Mouse (Mus musculus) limb, embryonic 14.5 days (tissue): ENCODE measurements around the gene Ccr1l1. TPM values are rescaled to one million over a fixed set of nuclear protein-coding genes. Genes with fewer than 3 reads are reported as not detected.

ENCODE experiments used
- ATAC-seq: fragments of 200-750 bp; cut with Nextera tagmentation; 2 replicates; pipeline ENCODE4 v1.8.0; 2017; ENCODE audit warnings: low read depth, moderate number of reproducible peaks, moderate TSS enrichment; ENCODE audit not compliant: low FRiP score
- DNase-seq: peaks from one replicate; pipeline ENCODE4 v3.0.0-alpha.2; 2015; ENCODE audit warnings: low spot score
- H3K27ac ChIP-seq: fragments of 300-500 bp; sonication (generic); replicated peaks from 2 replicates; pipeline ENCODE4 v1.5.1; 2014; ENCODE audit warnings: low read depth, mild to moderate bottlenecking, low read length, moderate library complexity, mixed read lengths
- H3K27me3 ChIP-seq: fragments of 300-500 bp; sonication (generic); 2 replicates; pipeline ENCODE4 v1.6.1; 2014; ENCODE audit warnings: low read length, mixed read lengths; ENCODE audit not compliant: control insufficient read depth, insufficient read depth
- H3K36me3 ChIP-seq: fragments of 300-500 bp; sonication (generic); 2 replicates; pipeline ENCODE4 v1.6.1; 2014; ENCODE audit warnings: mild to moderate bottlenecking, low read length, moderate library complexity, mixed read lengths; ENCODE audit not compliant: control insufficient read depth, insufficient read depth
- H3K4me1 ChIP-seq: fragments of 300-500 bp; sonication (generic); 2 replicates; pipeline ENCODE4 v1.6.1; 2014; ENCODE audit warnings: antibody characterized with exemption, low read length, mixed read lengths; ENCODE audit not compliant: control insufficient read depth, insufficient read depth
- H3K4me2 ChIP-seq: fragments of 300-500 bp; sonication (generic); replicated peaks from 2 replicates; pipeline ENCODE4 v1.6.1; 2014; ENCODE audit warnings: low read depth, mild to moderate bottlenecking, low read length, moderate library complexity; ENCODE audit not compliant: severe bottlenecking
- H3K4me3 ChIP-seq: fragments of 300-500 bp; sonication (generic); replicated peaks from 2 replicates; pipeline ENCODE4 v1.5.1; 2014; ENCODE audit warnings: low read length
- H3K9ac ChIP-seq: fragments of 300-500 bp; sonication (generic); 2 replicates; pipeline ENCODE4 v1.6.1; 2014; ENCODE audit warnings: mild to moderate bottlenecking, low read depth, low read length, moderate library complexity; ENCODE audit not compliant: severe bottlenecking
- H3K9me3 ChIP-seq: fragments of 300-500 bp; sonication (generic); 2 replicates; pipeline ENCODE4 v1.6.1; 2016; ENCODE audit warnings: low read length; ENCODE audit not compliant: control insufficient read depth
- POLR2A ChIP-seq: fragments of 200-500 bp; IDR thresholded peaks from 2 replicates; pipeline ENCODE4 v1.8.0; 2012; ENCODE audit warnings: inconsistent platforms, mild to moderate bottlenecking, moderate library complexity, borderline replicate concordance; ENCODE audit not compliant: insufficient read depth, insufficient read length; ENCODE audit errors: extremely low read depth
- WGBS: fragments of 180-500 bp; shearing (Covaris S2); extraction: QIAGEN DNeasy Blood & Tissue Kit; methylation state at CpG from one replicate; pipeline ENCODE4 v1.1.7; 2014; 5-methylcytosine and 5-hydroxymethylcytosine counted together
- polyA plus RNA-seq, 2 experiments: library from polyadenylated mRNA; depleted of rRNA in 1 of 2; stranded (reverse) in 1 of 2; unstranded in 1 of 2; fragments of >200 nt; fragmentation: Nextera tagmentation in 1 of 2; extraction: Ambion mirVana in 1 of 2; gene quantifications; 2 replicates each; pipeline versions ENCODE4 v1.2.1 to v1.2.3; 2012 to 2014

Gene Ccr1l1
- 0.10 TPM in 1 of 2 replicates, not detected in the other for polyA plus RNA-seq (2012; rRNA removed)
- not detected in 2 replicates for polyA plus RNA-seq (2014; fragmentation: Nextera tagmentation; extraction: Ambion mirVana)

- no peak for ATAC-seq
- DNase-seq: no peak
- TF ChIP-seq POLR2A: no peak
- Histone ChIP-seq H3K27ac (no peak within 1 kb of the TSS), H3K4me2 (no peak within 1 kb of the TSS), H3K4me3 (no peak within 1 kb of the TSS), H3K36me3 (no peaks in the 10 kb centered on the region), H3K9me3 (no peaks in the 10 kb centered on the region), H3K4me1 (no peaks in the 10 kb centered on the region), H3K9ac (no peak within 1 kb of the TSS), H3K27me3 (no peaks in the 10 kb centered on the region)
- 79% methylated on average over 1 of the region's 1 CpGs for WGBS
These were observed at the start of gene Ccr1l1 for GRCm38 (mm10) chr9:123978308-123978707. Gene Ccr1l1 (minus strand): TSS chr9:123978408.

DNA sequence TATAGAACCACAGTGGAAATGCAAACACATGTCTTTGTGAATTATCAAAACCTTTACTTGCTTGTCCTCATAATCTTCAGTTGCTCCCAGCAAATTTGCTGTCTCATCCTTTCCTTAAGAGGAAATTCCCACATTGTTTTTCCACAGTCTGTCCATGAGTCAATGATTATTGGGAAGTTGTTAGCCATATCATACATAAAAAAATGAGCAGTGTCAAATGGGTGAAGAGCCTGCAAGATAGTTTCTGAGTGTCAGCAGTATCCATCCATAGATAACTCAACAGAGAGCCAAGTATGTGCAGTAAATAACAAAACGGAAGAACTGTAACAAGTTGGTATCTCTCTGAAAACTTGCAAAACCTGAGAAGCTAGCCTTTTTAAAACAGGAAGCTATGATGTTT, 43.5 kb upstream of the Ccr1l1 start, which contains the start of gene Ccr3:
Gene Ccr3, plus strand, starts transcription at position 301 of the 400 bp plus-strand sequence.
- Histone ChIP-seq H3K4me3 (no peak within 1 kb of the TSS), H3K9ac (no peak within 1 kb of the TSS), H3K27ac (no peak within 1 kb of the TSS), H3K4me1 (no peaks in the 10 kb centered on the region), H3K27me3 (no peaks in the 10 kb centered on the region), H3K36me3 (no peaks in the 10 kb centered on the region), H3K4me2 (no peak within 1 kb of the TSS), H3K9me3 (no peaks in the 10 kb centered on the region)
- DNase-seq (no peak), ATAC-seq (no peak)
- 86% methylated on average over 1 of the region's 1 CpGs for whole genome bisulfite sequencing
- TF ChIP-seq POLR2A: no peak

- ATAC-seq: no peak
- TF ChIP-seq POLR2A: no peak
These were observed 41.7 kb upstream of the Ccr1l1 start for GRCm38 (mm10) chr9:124019887-124020286.

GRCm38 (mm10) chr9:124016048-124016447, 37.8 kb upstream of the Ccr1l1 start:
- ATAC-seq: no peak
- 60% methylated on average over 2 of the region's 2 CpGs for WGBS
- no peaks in the 10 kb centered on the region for H3K9me3 ChIP-seq

More at GRCm38 (mm10) chr9:124019887-124020286, 41.7 kb upstream of the Ccr1l1 start:
- 92% methylated on average over 3 of the region's 3 CpGs for WGBS
- Histone ChIP-seq H3K27ac (no peak overlapping the region), H3K9me3 (no peaks in the 10 kb centered on the region), H3K27me3 (no peaks in the 10 kb centered on the region), H3K4me3 (no peak overlapping the region), H3K9ac (no peak overlapping the region), H3K4me2 (no peak overlapping the region), H3K4me1 (no peaks in the 10 kb centered on the region), H3K36me3 (no peaks in the 10 kb centered on the region)
- DNase-seq: no peak

DNA sequence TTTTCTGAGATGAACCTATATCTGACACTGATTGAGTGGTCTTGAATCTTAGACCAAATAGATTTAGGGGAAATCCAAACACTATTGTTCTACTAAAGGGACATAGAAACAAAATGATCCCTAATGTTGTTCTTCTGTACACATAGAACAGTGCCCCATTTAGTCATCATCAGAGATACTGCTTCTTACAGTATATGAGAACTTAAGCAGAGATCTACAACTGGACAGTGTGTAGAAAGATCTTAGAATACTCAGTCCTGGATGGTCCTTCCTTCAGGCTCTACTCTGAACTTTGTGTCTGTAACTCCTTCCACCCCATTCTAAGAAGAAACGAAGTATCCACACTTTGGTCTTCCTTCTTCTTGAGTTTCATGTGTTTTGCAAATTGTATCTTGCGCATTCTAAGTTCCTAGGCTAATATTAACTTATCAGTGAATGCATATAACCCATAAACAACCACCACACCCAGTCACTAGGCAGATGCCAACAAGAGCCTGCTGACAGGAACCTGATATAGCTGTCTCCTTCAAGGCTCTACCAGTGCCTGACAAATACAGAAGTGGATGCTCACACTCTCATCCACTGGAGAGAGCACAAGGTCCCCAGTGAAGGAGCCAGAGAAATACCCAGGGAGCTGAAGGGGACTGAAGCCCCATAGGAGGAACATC, 36.9 kb upstream of the Ccr1l1 start:
- H3K9ac ChIP-seq: no peak overlapping the region
- ATAC-seq: no peak
- no peak for DNase-seq
- no peaks in the 10 kb centered on the region for H3K4me1 ChIP-seq
- 74% methylated on average over 2 of the region's 2 CpGs for WGBS
- no peak overlapping the region for H3K4me3 ChIP-seq
- H3K4me2 ChIP-seq: no peak overlapping the region
- H3K27me3 ChIP-seq: no peaks in the 10 kb centered on the region
- no peak overlapping the region for H3K27ac ChIP-seq
- no peak for TF ChIP-seq POLR2A
- H3K9me3 ChIP-seq: no peaks in the 10 kb centered on the region
- no peaks in the 10 kb centered on the region for H3K36me3 ChIP-seq

More at GRCm38 (mm10) chr9:124016048-124016447, 37.8 kb upstream of the Ccr1l1 start:
- no peaks in the 10 kb centered on the region for H3K4me1 ChIP-seq
- no peaks in the 10 kb centered on the region for H3K27me3 ChIP-seq
- no peak for TF ChIP-seq POLR2A
- DNase-seq: no peak
- no peak overlapping the region for H3K9ac ChIP-seq
- H3K4me3 ChIP-seq: no peak overlapping the region
- no peaks in the 10 kb centered on the region for H3K36me3 ChIP-seq
- H3K4me2 ChIP-seq: no peak overlapping the region
- H3K27ac ChIP-seq: no peak overlapping the region

GRCm38 (mm10) chr9:124013270-124013669, 35.1 kb upstream of the Ccr1l1 start:
- TF ChIP-seq POLR2A: no peak
- no peaks in the 10 kb centered on the region for H3K27me3 ChIP-seq
- H3K36me3 ChIP-seq: no peaks in the 10 kb centered on the region
- H3K27ac ChIP-seq: no peak overlapping the region
- no peak overlapping the region for H3K9ac ChIP-seq
- no peak for DNase-seq
- H3K4me1 ChIP-seq: no peaks in the 10 kb centered on the region
- WGBS: 81% methylated on average over 3 of the region's 3 CpGs
- H3K9me3 ChIP-seq: no peaks in the 10 kb centered on the region
- no peak for ATAC-seq
- H3K4me3 ChIP-seq: no peak overlapping the region
- no peak overlapping the region for H3K4me2 ChIP-seq
